In genomic region chr16:30799699-30800483, GRCm38 (mm10) we compare ENCODE assay signal across 13 mouse cellular contexts.
DNase-seq lines count a peak whose midpoint lies in the region; ATAC-seq and TF ChIP-seq lines count a peak whose summit lies in the region.
"Had no signal": no experiment of that assay in that cellular context is flagged by ENCODE, and none has a peak within 500 bp of the region (broad histone marks: within the 10 kb centered on the region; RNA-seq: fewer than 3 reads in every experiment).

No protein-coding gene starts in this region.

- no peak overlapping the region for H3K4me3 ChIP-seq in lung, embryonic 16.5 days (ENCODE audit: low read length)
- no peak overlapping the region for H3K4me3 ChIP-seq in heart, embryonic 11.5 days (ENCODE audit: low read depth, low read length)
- no peak overlapping the region for H3K4me3 ChIP-seq in liver, postnatal 0 days (ENCODE audit: low read depth, low read length)
- H3K4me3 ChIP-seq: erythroblast, embryonic 14.5 days; hindbrain, embryonic 15.5 days; layer of hippocampus, adult 2 months; liver, embryonic 13.5 days; neural tube, embryonic 13.5 days had no signal

- peak overlapping the region; percentile 19 for H3K27ac ChIP-seq in lung, embryonic 16.5 days (ENCODE audit: low read length)
- peak overlapping the region; percentile 54 for H3K27ac ChIP-seq in heart, embryonic 11.5 days (ENCODE audit: low read depth, low read length)
- 0 out of 2 replicates have a peak overlapping the region, but pooled peaks have one; percentile 16 for H3K27ac ChIP-seq in liver, postnatal 0 days (ENCODE audit: low read depth)
- H3K27ac ChIP-seq: hindbrain, embryonic 15.5 days; layer of hippocampus, adult 2 months; liver, embryonic 13.5 days; neural tube, embryonic 13.5 days had no signal

- H3K27me3 ChIP-seq in lung, embryonic 16.5 days (ENCODE audit: control insufficient read depth, insufficient read depth, low read depth, low read length) = no peaks in the 10 kb centered on the region
- no peaks in the 10 kb centered on the region for H3K27me3 ChIP-seq in heart, embryonic 11.5 days (ENCODE audit: control insufficient read depth, insufficient read depth, low read length)
- H3K27me3 ChIP-seq in liver, postnatal 0 days (ENCODE audit: insufficient read depth, low read length) = no peaks in the 10 kb centered on the region
- H3K27me3 ChIP-seq: hindbrain, embryonic 15.5 days; liver, embryonic 13.5 days; neural tube, embryonic 13.5 days had no signal

- no peak for DNase-seq in lung, postnatal 4 days
- peak; percentile 23 for DNase-seq in kidney, adult 18-20 months
- no peak for DNase-seq in liver, postnatal 0 days
- no peak for DNase-seq in layer of hippocampus, postnatal 10 days (ENCODE audit: low spot score in 2 of 2)
- no peak for DNase-seq in embryo, embryonic 11 days
- DNase-seq: liver, embryonic 13.5 days; midbrain, embryonic 14.5 days had no signal

- 0 out of 2 replicates have a peak, but pooled peaks have one; percentile 41 for ATAC-seq in lung, embryonic 16.5 days (ENCODE audit: low read depth)
- no peak; the same call in 1 of the 2 replicates for ATAC-seq in heart, embryonic 11.5 days (replicated peaks; ENCODE audit: insufficient number of reproducible peaks, low FRiP score, low TSS enrichment)
- no peak for ATAC-seq in liver, postnatal 0 days

- TF ChIP-seq EP300 in liver, postnatal 0 days (IDR thresholded peaks at IDR 0.05; ENCODE audit: low read depth) = no peak

- TF ChIP-seq CTCF in liver, postnatal 0 days (IDR thresholded peaks at IDR 0.05; ENCODE audit: low read depth) = no peak

- H3K9me3 ChIP-seq in lung, embryonic 16.5 days (ENCODE audit: control insufficient read depth, low read length) = 0 out of 2 replicates have a peak, but pooled peaks cover 3% of the 10 kb centered on the region
- no peaks in the 10 kb centered on the region for H3K9me3 ChIP-seq in heart, embryonic 11.5 days (replicated peaks; ENCODE audit: control insufficient read depth, low read length)
- H3K9me3 ChIP-seq in liver, postnatal 0 days (ENCODE audit: low read length) = no peaks in the 10 kb centered on the region
- H3K9me3 ChIP-seq: hindbrain, embryonic 15.5 days; liver, embryonic 13.5 days; neural tube, embryonic 13.5 days had no signal

- no peak overlapping the region for H3K4me2 ChIP-seq in lung, embryonic 16.5 days (ENCODE audit: low read depth, low read length)
- peak overlapping the region; percentile 20 for H3K4me2 ChIP-seq in heart, embryonic 11.5 days
- no peak overlapping the region for H3K4me2 ChIP-seq in liver, postnatal 0 days (ENCODE audit: low read depth, low read length)
- H3K4me2 ChIP-seq: hindbrain, embryonic 15.5 days; liver, embryonic 13.5 days; neural tube, embryonic 13.5 days had no signal

- no peaks in the 10 kb centered on the region for H3K36me3 ChIP-seq in lung, embryonic 16.5 days (ENCODE audit: control insufficient read depth, insufficient read depth, low read length)
- H3K36me3 ChIP-seq in heart, embryonic 11.5 days (ENCODE audit: control insufficient read depth, insufficient read depth, low read length) = no peaks in the 10 kb centered on the region
- H3K36me3 ChIP-seq in liver, postnatal 0 days (replicated peaks; ENCODE audit: insufficient read depth, low read length) = no peaks in the 10 kb centered on the region
- H3K36me3 ChIP-seq: hindbrain, embryonic 15.5 days; liver, embryonic 13.5 days; neural tube, embryonic 13.5 days had no signal

- H3K4me1 ChIP-seq in lung, embryonic 16.5 days (replicated peaks; ENCODE audit: control insufficient read depth, insufficient read depth, low read length) = peaks cover 14% of the 10 kb centered on the region
- H3K4me1 ChIP-seq in heart, embryonic 11.5 days (ENCODE audit: control insufficient read depth, insufficient read depth, low read length) = peaks cover 21% of the 10 kb centered on the region
- H3K4me1 ChIP-seq in liver, postnatal 0 days (ENCODE audit: insufficient read depth) = peaks cover 21% of the 10 kb centered on the region
- H3K4me1 ChIP-seq: hindbrain, embryonic 15.5 days had no signal

- WGBS in lung, embryonic 16.5 days = 45% methylated on average over 12 of the region's 12 CpGs
- 27% methylated on average over 12 of the region's 12 CpGs for WGBS in heart, embryonic 11.5 days (ENCODE audit: insufficient replicate concordance)
- 41% methylated on average over 12 of the region's 12 CpGs for WGBS in liver, postnatal 0 days (ENCODE audit: insufficient replicate concordance)

- no peak overlapping the region for H3K9ac ChIP-seq in lung, embryonic 16.5 days (ENCODE audit: low read length)
- no peak overlapping the region for H3K9ac ChIP-seq in heart, embryonic 11.5 days (ENCODE audit: low read depth, low read length)
- no peak overlapping the region for H3K9ac ChIP-seq in liver, postnatal 0 days (replicated peaks)
- H3K9ac ChIP-seq: hindbrain, embryonic 15.5 days; liver, embryonic 13.5 days; neural tube, embryonic 13.5 days had no signal
